Mouse (Mus musculus) G1E-ER4 (cell line): ENCODE measurements at regions not wholly inside any gene's neighbourhood (a gene's known extent, or its start where the extent isn't known, plus 50 kb on each side); places are given as distances from the start of the nearest gene placed in this dataset.

Source experiments
- GATA1 ChIP-seq: IDR thresholded peaks from one replicate; pipeline ENCODE4 v1.8.0; 2012; ENCODE audit warnings: low read length, inconsistent platforms

- no peak for TF ChIP-seq GATA1
Measured at GRCm38 (mm10) chr3:34552542-34553208, 97.5 kb upstream of the Sox2 start.

DNA sequence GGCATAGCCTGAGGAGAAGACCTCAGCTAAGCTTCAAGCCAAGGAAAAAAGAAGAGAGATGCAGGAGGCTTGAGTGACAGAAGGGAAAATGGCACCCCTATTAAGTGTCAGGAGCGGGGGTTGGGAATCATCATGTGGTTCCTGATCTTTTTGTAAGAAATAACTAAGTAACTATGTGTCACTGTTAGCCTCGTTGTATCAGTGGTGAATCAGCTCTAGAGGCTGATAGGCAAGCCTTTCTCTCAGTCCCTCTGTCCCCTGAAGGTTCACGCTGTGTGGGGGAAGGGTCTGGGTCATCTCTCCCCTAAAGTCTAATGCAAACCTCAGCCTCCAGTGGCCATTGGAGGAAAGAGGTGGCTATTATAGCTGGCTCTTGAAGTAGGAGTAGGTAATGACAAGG is 99.1 kb upstream of the Sox2 start:
- no peak for TF ChIP-seq GATA1

GRCm38 (mm10) chr3:34550189-34550588 is 100.0 kb upstream of the Sox2 start:
- no peak for TF ChIP-seq GATA1

DNA sequence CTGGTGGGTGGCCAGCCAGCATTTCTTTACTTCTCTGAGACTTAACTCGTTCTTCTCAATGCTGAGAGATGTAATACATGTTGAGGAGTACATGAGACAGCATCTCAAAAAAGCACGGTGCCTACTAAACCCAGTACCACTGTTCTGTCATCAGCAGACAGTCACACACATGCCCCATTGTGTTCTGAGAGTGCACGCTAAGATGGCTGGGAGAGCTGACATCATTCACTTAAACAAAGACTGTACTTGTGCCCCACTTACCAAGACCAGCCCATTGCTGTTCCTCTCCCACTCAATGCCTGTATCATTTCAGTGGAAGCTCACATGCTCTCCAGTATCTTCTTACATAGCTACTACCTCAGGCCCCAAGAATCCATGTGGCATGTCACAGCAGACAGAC is 117.8 kb upstream of the Sox2 start:
- no peak for TF ChIP-seq GATA1

GRCm38 (mm10) chr3:34531836-34532235 is 118.4 kb upstream of the Sox2 start:
- no peak for TF ChIP-seq GATA1

- no peak for TF ChIP-seq GATA1
Measured at GRCm38 (mm10) chr3:34527546-34527945, 122.7 kb upstream of the Sox2 start.

DNA sequence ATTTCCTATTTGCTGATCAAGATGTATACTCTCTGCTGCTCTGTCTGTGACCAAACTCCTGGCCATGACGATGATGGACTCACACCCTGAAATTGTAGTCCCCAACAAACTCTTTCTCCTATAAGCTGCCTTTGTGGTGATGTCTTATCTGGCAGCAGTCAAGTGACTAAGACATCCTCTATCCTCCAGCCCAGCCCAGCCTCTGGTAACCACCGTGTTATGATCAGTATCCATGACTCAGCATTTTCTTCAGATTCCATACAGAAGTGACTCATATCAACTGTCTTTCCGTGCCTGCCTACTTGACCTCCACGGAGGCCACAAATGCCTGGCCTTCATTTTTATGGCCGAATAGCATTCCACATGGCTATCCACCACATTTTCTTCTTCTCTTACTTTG is 124.5 kb upstream of the Sox2 start:
- no peak for TF ChIP-seq GATA1

DNA sequence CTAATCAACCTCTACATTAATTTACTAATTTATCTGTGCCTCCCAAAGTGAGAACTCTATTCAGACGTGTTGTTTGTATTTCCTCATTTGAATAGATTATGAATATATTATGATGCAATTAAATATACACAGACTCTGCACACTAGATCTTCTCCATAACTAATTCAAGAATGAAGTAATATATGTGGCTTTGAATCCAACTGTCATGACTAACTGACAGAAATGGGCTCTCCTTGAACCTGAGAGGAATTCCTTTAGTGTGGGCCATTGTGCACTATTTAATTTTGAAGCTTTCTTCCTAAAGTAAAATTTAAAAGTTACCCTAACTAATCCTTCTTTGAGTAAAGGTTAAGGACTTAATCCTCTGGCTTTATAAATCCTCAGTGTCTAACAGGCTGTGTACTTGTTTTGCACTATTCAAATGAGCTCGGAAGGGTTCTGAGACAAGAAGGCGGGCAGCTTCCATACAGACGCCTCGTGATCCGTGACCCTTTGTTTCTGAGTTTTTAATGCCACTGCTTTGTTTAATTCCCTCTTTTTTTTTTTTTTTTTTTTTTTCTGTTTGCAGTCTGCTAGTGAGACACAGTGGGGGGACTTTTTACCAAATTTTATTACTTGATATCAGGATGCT is 128.0 kb upstream of the Sox2 start:
- no peak for TF ChIP-seq GATA1

DNA sequence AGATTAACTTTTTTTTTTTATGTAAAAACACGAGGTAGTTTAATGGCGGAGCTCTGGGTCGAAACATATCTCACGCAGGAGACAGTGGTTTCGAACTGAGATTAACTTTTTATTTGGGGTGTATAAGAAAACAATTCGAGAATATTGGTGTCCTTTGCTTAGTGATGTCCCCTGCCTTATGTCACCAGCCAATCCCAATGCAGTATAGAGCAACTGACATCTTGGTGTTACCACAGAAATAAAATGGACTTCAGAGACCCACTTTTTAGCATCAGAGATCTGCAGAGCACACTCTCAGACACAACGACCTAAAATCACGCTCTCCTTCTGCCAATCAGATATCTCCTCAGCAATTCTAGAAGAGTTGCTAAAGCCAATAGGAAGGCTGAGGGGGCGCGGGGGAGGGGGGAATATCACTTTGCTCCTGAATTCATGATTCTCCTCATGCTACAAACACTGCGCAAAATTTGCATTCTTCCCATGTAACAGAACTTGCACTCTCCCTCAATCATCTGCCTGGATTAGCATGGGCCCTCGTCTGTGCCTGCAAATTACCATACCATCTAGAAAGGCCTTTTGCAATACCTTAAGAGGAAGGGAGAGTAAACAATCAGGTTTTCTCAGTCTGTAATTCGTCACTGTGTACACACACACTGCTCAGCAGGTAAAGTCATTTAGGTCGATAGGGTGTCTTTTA is 128.7 kb upstream of the Sox2 start:
- TF ChIP-seq GATA1: no peak

DNA sequence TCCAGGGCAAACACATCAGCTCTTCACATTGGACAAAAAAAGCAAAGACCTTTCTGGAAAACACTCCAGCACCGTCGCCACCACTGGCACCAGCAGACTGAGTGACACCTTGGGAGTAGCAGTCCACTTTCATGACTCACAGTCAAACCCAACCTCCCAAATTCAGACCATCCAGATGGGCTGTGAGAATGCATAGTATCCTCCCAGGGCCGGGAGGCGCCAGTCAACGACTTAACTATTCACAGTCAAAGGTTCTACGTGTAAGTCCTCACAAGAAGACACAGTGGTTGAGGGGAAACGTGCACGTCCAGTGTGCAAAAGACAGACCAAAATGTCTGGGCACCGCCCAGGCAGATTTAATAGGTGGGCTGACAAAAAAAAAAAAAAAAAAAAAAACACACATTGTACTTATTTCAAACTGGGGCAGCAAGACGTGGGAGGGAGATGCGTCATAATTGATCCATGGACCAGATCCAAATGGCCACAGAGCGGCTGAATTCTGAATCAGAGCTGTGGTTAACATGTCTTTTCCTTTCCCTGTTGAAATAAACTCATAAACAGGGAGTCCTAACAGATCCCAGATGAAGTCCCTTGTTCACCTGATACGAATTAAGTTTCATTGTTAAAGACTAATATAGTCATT is 137.6 kb upstream of the Sox2 start:
- no peak for TF ChIP-seq GATA1

DNA sequence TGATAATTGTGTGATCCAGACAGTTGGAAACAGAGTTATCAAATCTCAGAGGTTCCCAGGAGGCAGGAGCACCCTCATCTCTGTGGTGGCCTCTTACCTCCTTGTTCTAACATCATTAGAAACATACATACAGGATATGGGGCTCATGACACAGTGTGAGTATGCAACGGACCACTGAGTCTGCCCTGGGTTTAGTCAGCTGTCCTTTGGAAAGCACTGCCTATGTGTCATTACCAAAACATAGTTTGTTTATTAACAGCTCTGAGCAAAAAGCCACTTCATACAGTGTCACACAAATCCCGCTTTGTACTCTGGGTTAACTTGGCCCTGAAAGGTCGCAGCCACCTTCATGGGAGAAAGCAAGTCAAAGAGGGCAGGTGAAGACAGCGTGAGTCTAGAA is 139.5 kb upstream of the Sox2 start:
- TF ChIP-seq GATA1: no peak

DNA sequence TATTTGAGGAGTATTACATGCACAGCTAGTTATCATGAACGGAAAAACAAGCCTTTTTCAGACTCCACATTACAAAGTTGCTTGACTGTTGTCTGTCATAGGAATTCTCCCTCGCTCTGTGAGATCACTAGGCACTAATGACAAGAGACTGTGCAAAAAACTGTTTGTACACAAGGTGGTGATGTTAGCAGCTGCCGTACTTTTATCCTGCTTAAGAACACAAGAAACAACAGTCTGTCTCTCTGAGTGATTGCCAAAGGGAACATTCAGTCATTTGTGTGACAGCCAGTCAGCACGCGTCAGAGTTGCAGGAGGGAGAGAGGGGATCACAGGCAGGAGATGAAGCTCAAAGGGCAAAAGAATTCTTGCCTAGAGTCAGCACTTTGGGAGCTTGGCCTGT is 141.0 kb upstream of the Sox2 start:
- TF ChIP-seq GATA1: no peak

DNA sequence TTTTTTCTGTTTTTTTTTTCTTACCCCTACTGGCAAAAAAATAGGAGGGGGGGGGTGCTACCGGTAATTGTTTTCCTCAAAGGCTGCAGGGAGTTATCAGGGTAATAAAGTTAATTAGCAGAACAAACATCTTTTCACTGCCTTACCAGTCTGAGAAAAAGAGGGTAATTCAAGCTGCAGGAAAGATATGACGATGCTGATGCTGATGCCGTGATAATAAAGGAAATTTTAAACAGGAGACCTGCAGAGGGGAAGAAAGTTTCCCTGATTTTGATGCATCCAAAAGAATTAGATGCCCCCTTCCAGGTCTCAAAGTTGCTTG is 145.7 kb upstream of the Sox2 start:
- no peak for TF ChIP-seq GATA1

- TF ChIP-seq GATA1: no peak
Measured at GRCm38 (mm10) chr3:34503874-34504572, 146.2 kb upstream of the Sox2 start.

GRCm38 (mm10) chr3:34496839-34497238 is 153.4 kb upstream of the Sox2 start:
- no peak for TF ChIP-seq GATA1

DNA sequence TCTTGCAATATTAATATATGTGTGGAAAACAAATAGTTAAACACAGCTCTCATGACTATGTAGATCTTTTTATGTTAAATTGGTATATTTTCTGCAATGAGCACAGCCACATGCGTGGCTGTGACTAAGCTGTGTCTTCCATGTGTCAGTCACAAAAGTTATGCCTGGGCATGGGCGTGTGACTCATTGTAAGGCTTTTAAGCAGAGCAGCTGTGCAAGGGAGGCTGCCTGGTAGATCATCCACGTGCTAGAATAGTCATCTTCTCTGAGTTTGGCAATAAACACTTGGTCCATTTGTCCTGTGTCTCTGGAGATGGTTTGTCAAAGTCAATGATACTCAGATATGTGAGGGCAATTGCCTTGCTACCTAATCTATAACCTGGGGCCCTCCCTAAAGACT is 154.6 kb upstream of the Sox2 start:
- no peak for TF ChIP-seq GATA1

DNA sequence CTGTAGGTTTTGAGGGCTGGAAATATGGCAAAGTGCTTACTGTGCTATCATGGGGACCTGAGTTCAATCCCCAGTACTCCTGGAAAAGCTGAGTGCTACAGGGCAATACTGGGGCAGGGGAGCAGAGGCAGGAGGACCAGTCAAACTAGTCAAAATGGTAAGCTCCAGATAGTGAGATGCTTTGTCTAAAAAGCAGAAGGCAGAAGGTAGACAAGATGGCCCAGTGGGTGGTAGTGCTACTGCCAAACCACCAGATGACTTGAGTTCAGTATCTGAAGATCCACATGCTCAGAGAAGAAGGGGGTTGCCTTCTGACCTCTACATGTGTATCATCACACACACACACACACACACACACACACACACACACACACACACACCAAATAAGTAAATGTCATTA is 156.3 kb upstream of the Sox2 start:
- no peak for TF ChIP-seq GATA1
